Mouse (Mus musculus): Measurements from ENCODE around the gene Ralgapb. TPM values are rescaled to one million over a fixed set of nuclear protein-coding genes. Genes with fewer than 3 reads are reported as not detected.

Ralgapb gene
- polyA plus RNA-seq, 1 experiment from 2014 or later, result 17.6 TPM

- Histone ChIP-seq H3K4me3 (replicated peaks; ENCODE audit: low read depth, low read length) (no peak overlapping the region), H3K9me3 (replicated peaks; ENCODE audit: low read length) (no peaks in the 10 kb centered on the region), H3K4me2 (ENCODE audit: low read length) (no peak overlapping the region), H3K36me3 (ENCODE audit: insufficient read depth, low read length) (no peaks in the 10 kb centered on the region), H3K9ac (ENCODE audit: low read depth, low read length) (no peak overlapping the region), H3K4me1 (replicated peaks; ENCODE audit: insufficient read depth, low read length) (0 out of 2 replicates have a peak, but pooled peaks cover 2% of the 10 kb centered on the region), H3K27me3 (ENCODE audit: insufficient read depth, low read length) (no peaks in the 10 kb centered on the region), H3K27ac (no peak overlapping the region)
- no peak for DNase-seq (ENCODE audit: low spot score)
- no peak for ATAC-seq (replicated peaks; ENCODE audit: low FRiP score, low read depth)
- WGBS, result 65% methylated on average over 1 of the region's 1 CpGs
- no peak for TF ChIP-seq CTCF (IDR thresholded peaks at IDR 0.05; ENCODE audit: low read depth)
These were observed 6.2 kb downstream of the Ralgapb start for GRCm38 (mm10) chr2:158415826-158416225.

GRCm38 (mm10) chr2:158418663-158419062 lies 9.0 kb downstream of the Ralgapb start:
- DNase-seq (ENCODE audit: low spot score), result no peak
- 65% methylated on average over 1 of the region's 1 CpGs for WGBS
- no peak overlapping the region for H3K9ac ChIP-seq (ENCODE audit: low read depth, low read length)

GRCm38 (mm10) chr2:158445814-158446213 lies 36.2 kb downstream of the Ralgapb start:
- no peak overlapping the region for H3K27ac ChIP-seq
- ATAC-seq (replicated peaks; ENCODE audit: low FRiP score, low read depth) (no peak), DNase-seq (ENCODE audit: low spot score) (no peak)
- no peak overlapping the region for H3K9ac ChIP-seq (ENCODE audit: low read depth, low read length)
- H3K36me3 ChIP-seq (ENCODE audit: insufficient read depth, low read length), result peaks cover 33% of the 10 kb centered on the region
- no peaks in the 10 kb centered on the region for H3K27me3 ChIP-seq (ENCODE audit: insufficient read depth, low read length)
- WGBS, result 71% methylated on average over 1 of the region's 1 CpGs
- no peaks in the 10 kb centered on the region for H3K9me3 ChIP-seq (replicated peaks; ENCODE audit: low read length)
- no peak overlapping the region for H3K4me3 ChIP-seq (replicated peaks; ENCODE audit: low read depth, low read length)
- no peak for TF ChIP-seq CTCF (IDR thresholded peaks at IDR 0.05; ENCODE audit: low read depth)
- H3K4me1 ChIP-seq (replicated peaks; ENCODE audit: insufficient read depth, low read length), result no peaks in the 10 kb centered on the region
- no peak overlapping the region for H3K4me2 ChIP-seq (ENCODE audit: low read length)

More at GRCm38 (mm10) chr2:158418663-158419062, 9.0 kb downstream of the Ralgapb start:
- no peak overlapping the region for H3K27ac ChIP-seq
- H3K4me1 ChIP-seq (replicated peaks; ENCODE audit: insufficient read depth, low read length), result no peaks in the 10 kb centered on the region
- ATAC-seq (replicated peaks; ENCODE audit: low FRiP score, low read depth), result no peak
- no peaks in the 10 kb centered on the region for H3K9me3 ChIP-seq (replicated peaks; ENCODE audit: low read length)
- no peaks in the 10 kb centered on the region for H3K27me3 ChIP-seq (ENCODE audit: insufficient read depth, low read length)
- no peak for TF ChIP-seq CTCF (IDR thresholded peaks at IDR 0.05; ENCODE audit: low read depth)
- H3K4me3 ChIP-seq (replicated peaks; ENCODE audit: low read depth, low read length), result no peak overlapping the region
- H3K4me2 ChIP-seq (ENCODE audit: low read length), result no peak overlapping the region
- 0 out of 2 replicates have a peak, but pooled peaks cover 6% of the 10 kb centered on the region for H3K36me3 ChIP-seq (ENCODE audit: insufficient read depth, low read length)

- no peaks in the 10 kb centered on the region for H3K4me1 ChIP-seq (replicated peaks; ENCODE audit: insufficient read depth, low read length)
- H3K4me2 ChIP-seq (ENCODE audit: low read length), result no peak overlapping the region
- no peak overlapping the region for H3K27ac ChIP-seq
- ATAC-seq (replicated peaks; ENCODE audit: low FRiP score, low read depth), result no peak
- no peak for TF ChIP-seq CTCF (IDR thresholded peaks at IDR 0.05; ENCODE audit: low read depth)
- H3K9me3 ChIP-seq (replicated peaks; ENCODE audit: low read length), result no peaks in the 10 kb centered on the region
- no peaks in the 10 kb centered on the region for H3K27me3 ChIP-seq (ENCODE audit: insufficient read depth, low read length)
- H3K9ac ChIP-seq (ENCODE audit: low read depth, low read length), result no peak overlapping the region
- no peak for DNase-seq (ENCODE audit: low spot score)
- no peak overlapping the region for H3K4me3 ChIP-seq (replicated peaks; ENCODE audit: low read depth, low read length)
- peaks cover 28% of the 10 kb centered on the region; the same call in 1 of the 2 replicates for H3K36me3 ChIP-seq (ENCODE audit: insufficient read depth, low read length)
- WGBS, result 97% methylated on average over 7 of the region's 7 CpGs
These were observed 40.2 kb downstream of the Ralgapb start for GRCm38 (mm10) chr2:158449845-158450244.

- no peak overlapping the region for H3K27ac ChIP-seq
- ATAC-seq (replicated peaks; ENCODE audit: low FRiP score, low read depth), result no peak
- H3K9ac ChIP-seq (ENCODE audit: low read depth, low read length), result no peak overlapping the region
- H3K4me3 ChIP-seq (replicated peaks; ENCODE audit: low read depth, low read length), result no peak overlapping the region
- WGBS, result 96% methylated on average over 4 of the region's 4 CpGs
- peaks cover 28% of the 10 kb centered on the region; the same call in 1 of the 2 replicates for H3K36me3 ChIP-seq (ENCODE audit: insufficient read depth, low read length)
- H3K9me3 ChIP-seq (replicated peaks; ENCODE audit: low read length), result no peaks in the 10 kb centered on the region
- DNase-seq (ENCODE audit: low spot score), result no peak
- TF ChIP-seq CTCF (IDR thresholded peaks at IDR 0.05; ENCODE audit: low read depth), result no peak
- H3K4me2 ChIP-seq (ENCODE audit: low read length), result no peak overlapping the region
- no peaks in the 10 kb centered on the region for H3K4me1 ChIP-seq (replicated peaks; ENCODE audit: insufficient read depth, low read length)
- no peaks in the 10 kb centered on the region for H3K27me3 ChIP-seq (ENCODE audit: insufficient read depth, low read length)
These were observed 46.8 kb downstream of the Ralgapb start for GRCm38 (mm10) chr2:158456451-158456850.

GRCm38 (mm10) chr2:158457610-158458009 lies 48.0 kb downstream of the Ralgapb start:
- Histone ChIP-seq H3K36me3 (ENCODE audit: insufficient read depth, low read length) (peaks cover 25% of the 10 kb centered on the region; the same call in 1 of the 2 replicates), H3K4me2 (ENCODE audit: low read length) (no peak overlapping the region), H3K27me3 (ENCODE audit: insufficient read depth, low read length) (no peaks in the 10 kb centered on the region), H3K27ac (no peak overlapping the region), H3K9ac (ENCODE audit: low read depth, low read length) (no peak overlapping the region), H3K9me3 (replicated peaks; ENCODE audit: low read length) (no peaks in the 10 kb centered on the region), H3K4me1 (replicated peaks; ENCODE audit: insufficient read depth, low read length) (no peaks in the 10 kb centered on the region), H3K4me3 (replicated peaks; ENCODE audit: low read depth, low read length) (no peak overlapping the region)
- no peak for ATAC-seq (replicated peaks; ENCODE audit: low FRiP score, low read depth)
- WGBS, result 88% methylated on average over 1 of the region's 1 CpGs
- DNase-seq (ENCODE audit: low spot score), result no peak
- TF ChIP-seq CTCF (IDR thresholded peaks at IDR 0.05; ENCODE audit: low read depth), result no peak

- Histone ChIP-seq H3K9ac (ENCODE audit: low read depth, low read length) (no peak overlapping the region), H3K9me3 (replicated peaks; ENCODE audit: low read length) (no peaks in the 10 kb centered on the region), H3K27ac (no peak overlapping the region), H3K4me2 (ENCODE audit: low read length) (no peak overlapping the region), H3K4me3 (replicated peaks; ENCODE audit: low read depth, low read length) (no peak overlapping the region), H3K36me3 (ENCODE audit: insufficient read depth, low read length) (peaks cover 38% of the 10 kb centered on the region), H3K4me1 (replicated peaks; ENCODE audit: insufficient read depth, low read length) (no peaks in the 10 kb centered on the region), H3K27me3 (ENCODE audit: insufficient read depth, low read length) (no peaks in the 10 kb centered on the region)
- 54% methylated on average over 1 of the region's 1 CpGs for WGBS
- TF ChIP-seq CTCF (IDR thresholded peaks at IDR 0.05; ENCODE audit: low read depth), result no peak
- DNase-seq (ENCODE audit: low spot score) (no peak), ATAC-seq (replicated peaks; ENCODE audit: low FRiP score, low read depth) (no peak)
These were observed 52.8 kb downstream of the Ralgapb start for GRCm38 (mm10) chr2:158462450-158462849.

Data from kidney, postnatal 0 days (tissue).